Mouse (Mus musculus): ENCODE measurements around the gene Dusp2. TPM values are rescaled to one million over a fixed set of nuclear protein-coding genes. Genes with fewer than 3 reads are reported as not detected.

The Dusp2 gene
- total RNA-seq, 2 experiments from 2014 or later: 2.0 to 3.9 TPM

DNA sequence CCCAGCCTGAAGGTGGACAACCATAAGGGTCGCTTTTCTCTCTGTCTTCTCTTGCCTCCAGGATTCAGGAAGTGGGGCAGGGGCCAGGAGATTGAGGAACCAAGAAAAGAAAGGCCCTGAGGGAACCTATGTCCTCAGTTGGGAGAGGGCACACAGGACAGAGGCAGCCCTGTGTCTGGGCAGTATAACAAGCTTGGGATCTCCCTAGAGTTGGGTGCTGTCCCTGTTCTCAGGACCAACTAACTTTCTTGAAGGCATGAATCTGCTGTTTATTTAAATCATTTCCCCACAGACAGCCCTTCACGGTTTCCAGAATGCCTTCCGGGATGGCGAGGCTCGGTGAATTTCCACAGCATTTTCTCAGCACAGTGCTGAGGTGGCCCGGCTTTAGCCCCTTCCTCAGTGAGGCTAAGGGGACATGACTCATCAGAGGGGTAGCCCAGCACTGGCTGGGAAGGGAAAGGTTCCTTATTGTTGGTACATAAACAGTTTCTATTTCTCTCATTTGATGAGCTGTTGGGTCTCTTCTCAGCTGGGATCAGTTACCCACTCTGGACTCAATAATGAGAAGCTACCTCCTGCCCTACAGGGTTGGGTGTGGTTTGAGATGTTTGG, 13.2 kb upstream of the Dusp2 start:
- no peak for DNase-seq (ENCODE audit: low spot score in 2 of 2)

DNA sequence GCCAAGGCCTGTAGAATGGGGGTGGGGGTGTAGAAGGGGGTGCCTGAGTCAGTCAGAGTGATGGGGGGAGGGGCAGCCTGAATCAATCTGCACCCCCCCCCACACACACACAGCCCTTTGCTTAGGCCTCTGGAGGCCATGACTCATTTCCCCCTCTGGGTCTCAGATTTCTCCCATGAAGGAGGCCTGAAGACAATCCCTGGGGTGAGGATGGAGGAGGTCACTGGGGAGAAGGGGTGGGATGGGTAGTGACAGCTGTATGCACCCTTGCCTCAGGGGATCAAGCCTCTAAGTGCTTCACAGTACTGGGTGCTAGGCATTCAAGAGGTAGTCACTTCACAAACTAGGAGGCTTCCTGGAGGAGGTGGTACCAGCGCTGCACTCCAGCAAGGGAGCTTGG, 12.3 kb upstream of the Dusp2 start:
- no peak for DNase-seq (ENCODE audit: low spot score in 2 of 2)

- no peak for DNase-seq (ENCODE audit: low spot score in 2 of 2)
Observed at GRCm38 (mm10) chr2:127324456-127324855, 11.5 kb upstream of the Dusp2 start.

- DNase-seq (ENCODE audit: low spot score in 2 of 2): no peak
Observed at GRCm38 (mm10) chr2:127328090-127328851, 7.7 kb upstream of the Dusp2 start.

DNA sequence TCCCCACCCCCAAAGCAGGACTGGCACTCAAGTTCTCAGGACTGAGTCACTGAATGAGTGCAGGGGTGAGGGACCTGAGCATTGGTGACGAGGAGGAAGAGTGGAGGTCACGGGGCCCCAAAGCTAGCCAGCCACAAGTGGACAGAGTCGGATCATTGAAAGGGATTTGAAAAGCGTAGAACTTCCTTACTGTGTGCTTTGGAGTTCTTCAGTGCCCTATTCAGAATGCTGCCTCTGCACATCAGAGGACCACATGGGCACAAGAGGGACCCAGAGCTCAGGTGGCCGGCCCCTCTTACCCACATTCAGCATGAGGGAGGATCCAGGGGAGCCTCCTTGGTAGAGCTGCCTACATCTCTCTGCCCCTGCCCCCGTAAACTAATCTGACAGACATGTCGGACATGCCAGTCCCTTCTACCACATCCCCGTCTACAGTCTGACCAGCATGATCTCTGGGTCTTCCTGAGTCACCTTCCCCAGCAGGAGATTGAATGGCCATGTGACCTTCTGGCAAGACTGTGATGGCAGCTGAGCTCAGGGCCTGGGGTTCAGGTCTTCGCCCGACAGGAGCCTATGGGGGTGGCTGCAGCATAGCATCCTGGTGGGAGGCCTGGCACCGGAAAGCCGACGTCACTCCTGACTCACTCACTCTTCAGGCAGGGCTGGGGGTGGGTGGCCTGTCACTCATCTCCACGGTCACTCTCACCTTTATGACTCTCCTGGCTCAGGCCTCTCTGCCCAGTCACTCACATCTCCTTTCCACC, 3.0 kb upstream of the Dusp2 start:
- DNase-seq (ENCODE audit: low spot score in 2 of 2): no peak

GRCm38 (mm10) chr2:127333945-127334603, 1.9 kb upstream of the Dusp2 start:
- no peak for DNase-seq (ENCODE audit: low spot score in 2 of 2)

DNA sequence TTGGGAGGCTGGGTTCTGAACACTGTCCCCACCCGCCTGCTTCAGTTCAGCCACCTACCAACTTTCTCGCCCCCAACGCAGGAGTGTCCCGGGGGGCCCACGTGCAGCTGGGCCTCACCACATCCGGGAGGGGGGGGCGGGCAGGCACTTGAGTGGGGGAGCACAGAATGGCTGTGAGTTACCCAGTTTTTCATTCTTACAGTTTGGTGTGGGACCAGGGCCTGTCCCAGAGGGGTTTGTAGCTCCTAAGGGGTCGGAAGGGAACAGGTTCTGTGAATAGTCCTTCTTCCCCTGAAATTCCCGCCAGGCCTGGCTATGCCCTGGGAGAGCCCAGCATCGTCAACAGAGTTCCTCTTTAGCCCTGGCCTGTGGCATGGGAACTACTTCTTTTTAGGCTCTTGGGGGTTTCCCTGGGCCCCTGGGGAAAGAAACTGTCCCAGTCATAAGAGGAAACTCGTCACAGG, 849 bp upstream of the Dusp2 start:
- DNase-seq (ENCODE audit: low spot score in 2 of 2): no peak

DNA sequence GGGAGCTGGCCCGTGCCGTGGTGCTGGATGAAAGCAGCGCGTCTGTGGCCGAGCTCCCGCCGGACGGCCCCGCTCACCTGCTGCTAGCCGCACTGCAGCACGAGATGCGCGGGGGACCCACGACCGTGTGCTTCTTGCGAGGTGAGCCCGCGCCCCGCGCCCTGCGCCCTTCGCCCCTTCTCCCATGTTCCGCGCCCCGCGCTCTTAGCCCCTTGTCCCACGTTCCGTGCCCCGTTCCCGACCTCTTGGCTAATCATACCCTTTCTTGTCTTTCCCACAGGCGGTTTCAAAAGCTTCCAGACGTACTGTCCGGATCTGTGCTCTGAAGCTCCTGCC, 506 bp downstream of the Dusp2 start:
- DNase-seq (ENCODE audit: low spot score in 2 of 2): no peak

GRCm38 (mm10) chr2:127336885-127337284, 926 bp downstream of the Dusp2 start:
- DNase-seq (ENCODE audit: low spot score in 2 of 2): no peak

- no peak for DNase-seq (ENCODE audit: low spot score in 2 of 2)
Observed at GRCm38 (mm10) chr2:127337531-127337930, 1.6 kb downstream of the Dusp2 start.

DNA sequence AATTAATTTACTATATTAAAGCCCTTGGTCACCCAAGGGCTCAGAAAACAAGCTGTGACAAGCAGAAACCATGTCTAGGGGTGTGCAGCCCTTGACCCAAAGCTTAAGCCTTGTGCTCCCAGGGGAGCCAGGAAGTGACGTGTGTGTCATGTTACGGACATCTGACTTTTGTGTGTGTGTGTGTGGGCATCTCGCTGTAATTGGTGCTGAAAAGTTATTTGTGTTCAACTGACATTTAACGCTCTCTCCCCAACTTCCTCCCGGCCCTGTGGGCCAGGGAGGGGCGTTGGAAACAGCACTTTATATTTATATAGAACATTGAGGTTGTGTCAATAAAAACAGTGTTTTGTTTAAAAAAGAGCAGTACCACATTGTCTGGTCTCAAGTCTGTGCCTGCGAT, 2.1 kb downstream of the Dusp2 start:
- DNase-seq (ENCODE audit: low spot score in 2 of 2): no peak

DNA sequence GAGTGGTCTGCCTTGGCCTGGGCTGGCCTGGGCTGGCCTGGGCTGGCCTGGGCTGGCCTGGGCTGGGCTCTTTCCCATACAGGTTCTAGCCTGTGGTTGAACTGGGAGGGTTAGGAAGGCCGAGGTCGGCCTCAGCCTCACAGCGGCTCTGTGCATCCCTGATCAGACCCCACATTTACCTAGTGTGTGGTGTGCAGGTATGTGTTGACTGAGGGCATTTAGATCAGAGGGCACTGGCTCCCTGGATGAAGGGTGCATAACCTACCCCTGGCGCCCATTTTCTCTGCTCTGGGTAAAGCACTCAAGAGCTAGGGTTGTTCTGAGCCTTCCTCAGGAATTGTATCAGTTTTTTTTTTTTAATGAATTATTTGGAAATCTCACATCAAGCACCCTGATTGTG, 2.5 kb downstream of the Dusp2 start, which contains the start of gene Astl:
TSS of gene Astl (plus strand) at position 224 of the 400 bp plus-strand sequence.
- DNase-seq (ENCODE audit: low spot score in 2 of 2): no peak

- no peak for DNase-seq (ENCODE audit: low spot score in 2 of 2)
Observed at GRCm38 (mm10) chr2:127338833-127339232, 2.9 kb downstream of the Dusp2 start.

- DNase-seq (ENCODE audit: low spot score in 2 of 2): no peak
Observed at GRCm38 (mm10) chr2:127339262-127339661, 3.3 kb downstream of the Dusp2 start.

DNA sequence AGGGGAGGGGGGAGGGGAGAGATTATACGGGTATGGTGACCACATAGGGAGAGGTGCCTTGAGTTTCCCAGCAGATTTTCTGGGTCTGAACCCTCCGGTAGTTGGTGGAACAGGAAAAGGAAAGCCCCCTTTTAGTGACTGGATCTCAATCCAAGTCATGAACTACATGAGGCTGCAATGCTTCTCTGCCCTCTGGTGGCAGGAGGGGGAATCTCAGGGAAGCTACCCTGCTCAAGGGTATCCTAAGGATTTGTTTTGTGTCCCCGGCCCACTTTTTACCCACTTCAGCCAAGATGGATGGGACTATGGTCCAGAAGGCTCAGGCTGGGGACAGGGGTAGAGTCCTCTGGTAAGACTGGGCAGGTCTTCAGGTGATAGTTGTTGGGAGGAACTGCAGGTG, 5.2 kb downstream of the Dusp2 start:
- peak in 1 of 2 experiments; percentile 47 for DNase-seq (ENCODE audit: low spot score in 2 of 2)

DNA sequence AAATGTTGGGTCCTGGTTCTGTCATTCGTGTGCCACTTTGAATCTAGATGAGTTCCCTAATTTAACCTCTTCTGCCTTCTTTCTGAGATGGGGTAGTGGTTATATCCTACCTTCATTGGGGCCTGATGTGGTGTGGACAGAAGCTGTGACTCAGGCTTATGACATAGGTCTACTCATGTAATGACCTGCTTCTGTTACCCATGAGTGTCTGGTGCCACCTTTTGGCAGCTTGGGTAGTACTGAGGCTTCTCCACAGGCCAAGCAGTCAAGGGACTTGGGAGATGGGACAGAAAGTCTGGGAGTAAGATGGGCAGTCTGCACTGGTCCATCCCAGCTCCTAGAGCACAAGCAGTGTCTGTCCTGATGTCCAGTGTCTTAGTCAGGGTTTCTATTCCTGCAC, 10.4 kb downstream of the Dusp2 start:
- no peak for DNase-seq (ENCODE audit: low spot score in 2 of 2)

GRCm38 (mm10) chr2:127347147-127347985, 11.4 kb downstream of the Dusp2 start:
- DNase-seq (ENCODE audit: low spot score in 2 of 2): no peak

GRCm38 (mm10) chr2:127353881-127354280, 17.9 kb downstream of the Dusp2 start:
- no peak for DNase-seq (ENCODE audit: low spot score in 2 of 2)

DNA sequence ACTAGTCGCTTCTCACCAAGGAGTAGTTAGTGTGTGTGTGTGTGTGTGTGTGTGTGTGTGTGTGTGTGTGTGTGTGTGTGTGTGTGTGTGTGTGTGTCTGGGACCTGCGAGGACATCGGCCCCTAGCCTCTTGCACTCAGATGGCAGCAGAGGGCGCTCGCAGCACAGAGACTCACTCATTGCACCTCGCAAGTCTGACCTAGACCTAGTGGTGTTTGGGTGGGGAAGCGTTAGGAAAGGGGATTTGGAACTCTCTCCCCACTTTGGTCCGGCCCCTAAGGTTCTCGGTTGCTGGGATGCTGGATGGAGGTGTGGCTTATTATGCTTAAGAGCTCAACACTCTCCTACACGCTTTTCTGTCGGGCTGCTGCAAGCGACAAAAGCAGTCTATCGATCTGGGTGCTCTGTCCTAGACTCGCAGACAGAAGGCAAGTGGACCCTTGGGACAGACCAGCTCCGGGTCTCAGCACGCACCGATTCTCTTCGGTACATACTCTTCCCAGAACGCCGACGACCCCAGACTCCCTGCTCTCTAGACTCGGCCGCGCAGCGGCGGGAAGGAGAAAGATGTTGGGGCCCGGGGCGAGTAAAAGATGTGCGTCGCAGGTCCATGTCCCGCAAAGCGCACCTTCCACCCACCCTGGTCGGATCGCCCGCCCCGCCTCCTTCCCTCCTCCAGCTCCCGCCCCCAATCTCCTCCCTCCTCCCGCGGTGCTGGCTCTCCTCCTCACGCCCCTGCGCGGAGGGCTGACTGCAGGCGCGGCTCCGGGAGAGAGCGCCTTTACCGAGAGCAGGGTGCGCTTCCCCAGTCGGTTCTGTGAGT, 26.7 kb downstream of the Dusp2 start, which contains the start of gene Adra2b:
TSS of gene Adra2b (plus strand) at position 750 of the 823 bp plus-strand sequence.
- peak; percentile 81 to 89 for DNase-seq (ENCODE audit: low spot score in 2 of 2)

GRCm38 (mm10) chr2:127363282-127363652, 27.3 kb downstream of the Dusp2 start:
- no peak for DNase-seq (ENCODE audit: low spot score in 2 of 2)

All from layer of hippocampus, postnatal 14 days (tissue).